Mouse (Mus musculus) liver, adult (tissue): ENCODE data around the gene Acp6.

Source experiments
- GATA4 ChIP-seq: IDR thresholded peaks from 2 replicates; pipeline ENCODE4 v1.6.1; 2014; ENCODE audit warnings: mild to moderate bottlenecking, low read length; ENCODE audit not compliant: insufficient replicate concordance

Gene Acp6

DNA sequence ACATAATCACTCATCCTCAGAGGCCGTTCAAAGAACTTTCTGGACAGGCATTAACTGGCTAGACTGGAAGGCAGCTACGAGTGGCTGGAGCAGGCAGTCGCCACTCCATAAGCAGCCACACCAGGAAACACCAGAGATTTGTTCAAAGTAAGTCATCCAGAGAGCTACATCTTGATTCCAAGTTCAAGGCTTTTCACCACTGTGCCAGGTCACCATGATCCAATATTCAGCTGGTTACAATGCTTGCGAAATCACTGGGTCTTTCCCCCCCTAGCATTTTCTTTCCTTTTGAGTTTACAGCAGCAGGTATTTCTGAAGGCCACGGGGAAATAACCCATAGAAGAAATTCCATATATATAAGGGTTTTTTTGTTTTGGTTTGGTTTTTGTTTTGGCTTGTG, 66.7 kb downstream of the Acp6 start:
- no peak for TF ChIP-seq GATA4

DNA sequence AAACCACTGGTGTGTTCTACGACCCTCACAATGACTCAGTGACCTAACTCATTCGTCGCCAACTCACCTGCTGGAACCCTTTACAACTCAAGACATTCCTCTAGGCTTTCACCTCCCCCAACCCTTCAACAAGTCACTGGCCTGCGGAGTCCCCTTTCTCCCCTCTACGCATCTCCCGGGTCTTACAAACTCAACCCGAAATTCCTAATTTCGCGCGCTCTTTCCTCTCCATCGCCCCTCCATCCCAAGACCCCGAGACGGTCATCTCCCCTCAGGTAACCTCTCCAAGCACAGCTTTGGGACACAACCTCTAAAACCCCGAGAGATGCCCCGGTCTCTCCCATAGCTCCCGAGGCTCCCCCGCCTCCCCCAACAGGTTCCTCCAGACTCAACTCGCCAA, 68.1 kb downstream of the Acp6 start:
- TF ChIP-seq GATA4: no peak
